Mouse (Mus musculus) lung, embryonic 14.5 days (tissue): ENCODE data around the gene Hist2h2bb. TPM values are rescaled to one million over a fixed set of nuclear protein-coding genes. Genes with fewer than 3 reads are reported as not detected.

ENCODE experiments used
- ATAC-seq: fragments of 200-750 bp; cut with Nextera tagmentation; 2 replicates; pipeline ENCODE4 v1.8.0; 2017; ENCODE audit warnings: mild to moderate bottlenecking, moderate TSS enrichment, moderate library complexity; ENCODE audit not compliant: insufficient read depth
- DNase-seq: peaks from one replicate; pipeline ENCODE4 v3.0.0-alpha.2; 2015
- H3K27ac ChIP-seq: fragments of 300-500 bp; sonication (generic); 2 replicates; pipeline ENCODE4 v1.5.1; 2014; ENCODE audit warnings: low read depth, mild to moderate bottlenecking, moderate library complexity
- H3K27me3 ChIP-seq: fragments of 300-500 bp; sonication (generic); 2 replicates; pipeline ENCODE4 v1.6.1; 2014; ENCODE audit warnings: low read length, control low read depth; ENCODE audit not compliant: insufficient read depth
- H3K36me3 ChIP-seq: fragments of 300-500 bp; sonication (generic); 2 replicates; pipeline ENCODE4 v1.6.1; 2014; ENCODE audit warnings: control low read depth; ENCODE audit not compliant: insufficient read depth
- H3K4me1 ChIP-seq: fragments of 300-500 bp; sonication (generic); 2 replicates; pipeline ENCODE4 v1.6.1; 2014; ENCODE audit warnings: antibody characterized with exemption, control low read depth; ENCODE audit not compliant: insufficient read depth
- H3K4me2 ChIP-seq: fragments of 300-500 bp; sonication (generic); 2 replicates; pipeline ENCODE4 v1.6.1; 2014; ENCODE audit warnings: mild to moderate bottlenecking
- H3K4me3 ChIP-seq: fragments of 300-500 bp; sonication (generic); 2 replicates; pipeline ENCODE4 v1.5.1; 2014; ENCODE audit warnings: low read depth, low read length
- H3K9ac ChIP-seq: fragments of 300-500 bp; sonication (generic); 2 replicates; pipeline ENCODE4 v1.6.1; 2014
- H3K9me3 ChIP-seq: fragments of 300-500 bp; sonication (generic); 2 replicates; pipeline ENCODE4 v1.6.1; 2016; ENCODE audit warnings: low read depth, low read length, control low read depth
- CTCF ChIP-seq: IDR thresholded peaks from 2 replicates; pipeline ENCODE4 v1.5.1; 2016; ENCODE audit warnings: antibody characterized with exemption, low read depth
- WGBS: fragments of 180-500 bp; shearing (Covaris S2); extraction: QIAGEN DNeasy Blood & Tissue Kit; methylation state at CpG from one replicate; pipeline ENCODE4 v1.1.7; 2014; 5-methylcytosine and 5-hydroxymethylcytosine counted together
- polyA plus RNA-seq: library from polyadenylated mRNA; unstranded; fragments of >200 nt; fragmentation: Nextera tagmentation; extraction: Ambion mirVana; gene quantifications from 2 replicates; pipeline ENCODE4 v1.2.1, GENCODE M21; 2014

Hist2h2bb gene
- polyA plus RNA-seq, 1 experiment from 2014 or later: 23.2 TPM

DNA sequence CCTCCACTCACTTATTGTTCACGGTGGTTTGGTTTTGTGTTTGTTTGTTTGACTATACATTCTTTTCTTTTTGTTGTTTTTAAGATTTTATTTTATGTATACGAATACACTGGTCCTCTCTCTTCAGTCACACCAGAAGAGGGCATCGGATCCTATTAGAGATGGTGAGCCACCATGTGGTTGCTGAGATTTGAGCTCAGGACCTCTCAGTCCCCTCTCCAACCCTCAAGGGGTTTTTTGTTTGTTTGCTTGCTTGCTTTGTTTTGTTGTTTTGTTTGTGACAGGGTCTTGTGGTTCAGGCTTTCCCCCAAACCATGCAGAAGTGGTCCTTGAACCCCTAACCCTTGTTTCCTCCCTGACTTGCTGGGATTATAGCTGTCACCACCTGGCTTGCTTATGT is 7.9 kb upstream of the Hist2h2bb start:
- WGBS: 41% methylated on average over 3 of the region's 3 CpGs
- ATAC-seq: no peak
- Histone ChIP-seq H3K9ac (peak overlapping the region; percentile 76), H3K4me3 (peak overlapping the region; percentile 60), H3K4me2 (peak overlapping the region; percentile 85), H3K27me3 (no peaks in the 10 kb centered on the region), H3K36me3 (no peaks in the 10 kb centered on the region), H3K4me1 (peaks cover 3% of the 10 kb centered on the region; the same call in 1 of the 2 replicates), H3K27ac (peak overlapping the region; percentile 99), H3K9me3 (no peaks in the 10 kb centered on the region)
- TF ChIP-seq CTCF: 0 out of 2 replicates have a peak, but pooled peaks have one; percentile 7
- DNase-seq: peak; percentile 13

DNA sequence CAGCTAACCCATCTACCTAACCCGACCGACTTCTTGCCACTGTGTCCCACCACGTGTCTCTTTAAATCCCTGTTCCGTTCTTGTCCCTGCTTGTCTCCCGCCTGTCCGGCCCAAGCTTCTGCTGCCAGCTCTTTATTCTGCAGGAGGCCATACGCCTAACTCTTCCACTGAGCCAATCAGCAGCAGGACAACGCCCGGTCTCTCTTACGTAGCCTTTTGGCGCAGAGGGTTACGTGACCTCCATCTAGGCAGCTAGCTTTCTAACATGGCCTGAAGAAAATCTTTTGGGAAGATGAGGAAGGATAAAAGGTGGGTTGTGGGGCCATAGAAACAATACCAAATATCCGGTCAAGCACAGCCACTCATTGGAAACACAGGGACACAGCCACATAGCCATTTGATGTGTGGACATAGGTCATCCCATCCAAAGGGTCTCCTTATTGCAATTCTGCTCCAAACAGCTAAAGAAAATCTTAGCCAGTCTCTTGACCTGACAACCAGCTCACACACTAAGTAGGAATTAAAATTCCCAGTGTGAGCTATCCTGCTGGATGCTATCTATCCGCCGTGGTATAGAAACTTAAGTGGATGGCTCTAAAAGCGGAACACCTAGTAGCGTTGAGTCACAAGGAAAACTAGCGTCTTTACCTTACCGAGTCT is 7.2 kb upstream of the Hist2h2bb start:
- Histone ChIP-seq H3K36me3 (no peaks in the 10 kb centered on the region), H3K9me3 (no peaks in the 10 kb centered on the region), H3K4me1 (peaks cover 6% of the 10 kb centered on the region; the same call in 1 of the 2 replicates), H3K27me3 (no peaks in the 10 kb centered on the region), H3K4me3 (peak overlapping the region; percentile 60), H3K27ac (peak overlapping the region; percentile 99), H3K4me2 (peak overlapping the region; percentile 85), H3K9ac (peak overlapping the region; percentile 76)
- ATAC-seq: peak; percentile 89
- under 1% methylated on average over 19 of the region's 19 CpGs for WGBS
- DNase-seq: peak; percentile 94
- TF ChIP-seq CTCF: no peak

DNA sequence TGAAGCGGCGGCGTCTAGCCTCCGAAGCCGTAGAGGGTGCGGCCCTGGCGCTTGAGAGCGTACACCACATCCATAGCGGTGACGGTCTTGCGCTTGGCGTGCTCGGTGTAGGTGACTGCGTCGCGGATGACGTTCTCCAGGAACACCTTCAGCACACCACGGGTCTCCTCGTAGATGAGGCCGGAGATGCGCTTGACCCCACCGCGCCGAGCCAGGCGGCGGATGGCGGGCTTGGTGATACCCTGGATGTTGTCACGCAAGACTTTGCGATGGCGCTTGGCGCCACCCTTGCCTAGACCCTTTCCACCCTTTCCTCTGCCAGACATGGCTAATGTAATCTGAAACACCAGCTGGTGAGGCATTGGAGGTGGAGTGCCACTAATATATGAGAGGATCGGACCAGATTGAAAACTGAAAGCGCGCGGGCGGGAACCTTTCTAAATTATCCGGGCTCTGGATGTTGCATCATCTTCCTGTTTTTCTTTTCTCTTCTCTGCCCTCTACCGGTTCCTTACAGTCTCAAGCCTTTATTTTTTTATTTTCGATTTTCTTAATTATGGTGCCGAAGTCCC is 6.5 kb upstream of the Hist2h2bb start, which contains the start of gene Hist2h4:
Hist2h4 (minus strand) TSS at position 333 of the 572 bp plus-strand sequence.
- Histone ChIP-seq H3K36me3 (no peaks in the 10 kb centered on the region), H3K4me3 (peak within 1 kb of the TSS; percentile 60), H3K9ac (peak within 1 kb of the TSS; percentile 80), H3K27me3 (no peaks in the 10 kb centered on the region), H3K27ac (peak within 1 kb of the TSS; percentile 99), H3K4me1 (peaks cover 9% of the 10 kb centered on the region), H3K9me3 (no peaks in the 10 kb centered on the region), H3K4me2 (peak within 1 kb of the TSS; percentile 85)
- whole genome bisulfite sequencing: under 1% methylated on average over 40 of the region's 40 CpGs
- DNase-seq (peak; percentile 99), ATAC-seq (peak; percentile 89)
- peak; percentile 50 for TF ChIP-seq CTCF

DNA sequence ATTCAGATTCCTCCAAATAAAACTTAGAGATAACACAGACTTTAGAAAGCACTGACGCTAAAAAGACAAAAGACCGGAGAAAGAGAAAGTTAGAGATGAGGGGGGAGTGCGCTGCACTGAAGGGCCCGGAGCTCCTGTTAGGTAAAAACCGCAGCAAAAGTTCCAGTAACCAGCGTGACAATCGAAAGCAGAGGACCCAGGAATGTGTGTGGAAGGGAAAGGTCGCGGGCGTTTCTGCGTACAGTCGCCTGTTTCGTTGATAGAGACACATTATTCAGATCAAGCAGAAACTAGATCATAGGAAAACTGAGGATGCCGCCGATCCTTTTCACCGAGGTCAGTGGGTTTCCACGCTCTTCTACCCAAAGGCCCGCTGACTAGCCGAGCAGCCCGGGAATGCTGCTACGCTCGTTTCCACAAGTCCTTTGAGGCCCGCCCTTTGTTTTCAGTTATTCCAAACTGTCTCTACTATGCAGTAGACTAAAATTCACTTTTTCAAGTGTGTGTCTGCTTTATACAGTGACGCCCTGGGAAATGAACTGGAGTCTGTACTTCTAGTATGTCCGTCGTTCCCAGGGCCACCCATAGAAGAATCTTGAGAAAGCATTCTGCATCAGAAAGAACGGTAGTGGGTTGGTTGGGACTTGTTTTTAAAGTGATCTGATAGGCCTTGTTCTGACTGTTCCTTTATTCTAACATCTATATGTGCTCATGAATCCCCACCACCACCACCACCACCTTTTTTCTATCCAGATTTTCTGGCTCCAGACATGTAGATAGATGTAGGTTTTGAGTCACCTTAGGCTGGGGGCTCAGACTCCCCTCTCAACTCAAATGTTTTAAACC is 5.8 kb upstream of the Hist2h2bb start:
- Histone ChIP-seq H3K9me3 (no peaks in the 10 kb centered on the region), H3K36me3 (no peaks in the 10 kb centered on the region), H3K9ac (peak overlapping the region; percentile 80), H3K27me3 (no peaks in the 10 kb centered on the region), H3K27ac (peak overlapping the region; percentile 99), H3K4me2 (peak overlapping the region; percentile 85), H3K4me1 (peaks cover 9% of the 10 kb centered on the region), H3K4me3 (peak overlapping the region; percentile 60)
- ATAC-seq (0 out of 2 replicates have a peak, but pooled peaks have one; percentile 15), DNase-seq (no peak)
- no peak for TF ChIP-seq CTCF
- 6% methylated on average over 27 of the region's 27 CpGs for WGBS

DNA sequence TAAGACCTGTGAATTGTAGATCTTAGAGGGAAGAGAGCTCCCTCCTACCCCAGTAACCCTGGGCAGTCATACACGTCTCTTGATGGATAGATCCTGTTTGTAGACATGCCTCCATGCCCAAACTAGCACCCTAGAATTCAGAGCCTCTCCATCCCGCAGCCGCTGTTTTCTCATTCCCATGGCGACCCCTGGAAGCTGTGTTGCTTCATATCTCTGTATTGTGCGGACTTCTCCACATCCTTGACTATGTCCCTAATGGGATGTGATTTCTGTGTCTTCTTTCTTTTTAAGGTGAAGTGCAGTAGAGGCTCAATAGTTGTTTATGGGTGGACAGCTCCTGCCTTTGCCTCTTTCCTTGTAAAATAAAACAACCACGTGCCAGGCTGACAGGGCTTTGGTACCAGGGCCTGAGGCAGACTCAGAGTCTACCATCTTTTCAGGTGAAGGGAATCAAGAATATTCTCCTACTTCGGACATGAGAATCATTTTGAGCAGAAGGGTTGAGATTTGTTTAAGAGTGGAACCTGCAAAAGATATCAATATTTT is 5.1 kb upstream of the Hist2h2bb start:
- no peaks in the 10 kb centered on the region for H3K9me3 ChIP-seq
- no peaks in the 10 kb centered on the region for H3K27me3 ChIP-seq
- peak overlapping the region; percentile 85 for H3K4me2 ChIP-seq
- peaks cover 9% of the 10 kb centered on the region for H3K4me1 ChIP-seq
- ATAC-seq (no peak), DNase-seq (peak; percentile 45)
- H3K27ac ChIP-seq: peak overlapping the region; percentile 99
- H3K4me3 ChIP-seq: peak overlapping the region; percentile 60; the same call in 1 of the 2 replicates
- H3K36me3 ChIP-seq: no peaks in the 10 kb centered on the region
- 59% methylated on average over 7 of the region's 7 CpGs for WGBS
- TF ChIP-seq CTCF: no peak
- H3K9ac ChIP-seq: peak overlapping the region; percentile 80

DNA sequence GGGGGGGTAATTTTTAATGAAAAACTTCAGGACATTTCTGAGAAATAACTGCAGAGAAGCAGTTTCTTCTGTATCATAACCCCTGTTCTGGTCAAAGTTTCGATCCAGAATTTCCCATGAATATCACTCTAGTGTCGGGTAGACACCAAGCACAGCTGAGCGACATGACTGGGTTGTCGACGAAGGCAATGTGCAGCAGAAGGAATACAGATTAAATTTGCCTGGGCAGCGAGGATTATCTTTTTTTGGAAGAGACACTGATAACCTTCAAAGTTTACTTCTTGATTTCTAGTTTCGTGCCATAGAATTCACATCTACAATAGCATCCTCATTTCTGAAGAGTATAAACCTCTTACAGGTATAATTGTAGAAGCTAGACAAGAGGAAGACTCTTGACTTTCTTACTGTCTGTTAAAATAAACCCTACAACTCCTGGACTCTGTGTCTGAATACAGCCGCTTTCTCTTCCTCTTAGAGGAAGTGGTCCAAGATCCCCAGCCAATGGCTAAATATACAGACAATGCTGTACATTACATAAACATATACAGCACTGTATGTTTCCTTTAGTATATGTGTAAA is 3.3 kb upstream of the Hist2h2bb start:
- no peak overlapping the region; the same call in 1 of the 2 replicates for H3K9ac ChIP-seq
- no peak for TF ChIP-seq CTCF
- H3K4me3 ChIP-seq: no peak overlapping the region
- no peak for DNase-seq
- no peak overlapping the region for H3K4me2 ChIP-seq
- 71% methylated on average over 8 of the region's 8 CpGs for WGBS
- no peaks in the 10 kb centered on the region for H3K9me3 ChIP-seq
- ATAC-seq: no peak
- H3K27ac ChIP-seq: no peak overlapping the region; the same call in none of the 2 replicates
- H3K36me3 ChIP-seq: no peaks in the 10 kb centered on the region
- no peaks in the 10 kb centered on the region for H3K27me3 ChIP-seq
- H3K4me1 ChIP-seq: peaks cover 9% of the 10 kb centered on the region
